Mouse (Mus musculus) T-cell, adult 2 months (primary cell): ENCODE data around the gene Adamts6.

Experiments used
- DNase-seq: peaks from one replicate; pipeline ENCODE4 v3.0.0; 2022; ENCODE audit warnings: low spot score

Adamts6 gene

GRCm38 (mm10) chr13:104460287-104460686, 172.7 kb downstream of the Adamts6 start:
- DNase-seq: no peak

- no peak for DNase-seq
These were observed 180.4 kb downstream of the Adamts6 start for GRCm38 (mm10) chr13:104468061-104468460.

GRCm38 (mm10) chr13:104476285-104476956, 188.8 kb downstream of the Adamts6 start:
- DNase-seq: no peak

- no peak for DNase-seq
These were observed 194.9 kb downstream of the Adamts6 start for GRCm38 (mm10) chr13:104482426-104483089.

- DNase-seq: no peak
These were observed 195.6 kb downstream of the Adamts6 start for GRCm38 (mm10) chr13:104483111-104483722.

- no peak for DNase-seq
These were observed 203.6 kb downstream of the Adamts6 start for GRCm38 (mm10) chr13:104491046-104491811.

- no peak for DNase-seq
These were observed 205.9 kb downstream of the Adamts6 start for GRCm38 (mm10) chr13:104493466-104493993.

- DNase-seq: no peak
These were observed 206.7 kb downstream of the Adamts6 start for GRCm38 (mm10) chr13:104494200-104494873.

- DNase-seq: no peak
These were observed 210.0 kb downstream of the Adamts6 start for GRCm38 (mm10) chr13:104497592-104497991.

GRCm38 (mm10) chr13:104498669-104499068, 211.0 kb downstream of the Adamts6 start:
- no peak for DNase-seq

GRCm38 (mm10) chr13:104499116-104500040, 211.7 kb downstream of the Adamts6 start:
- no peak for DNase-seq

- DNase-seq: no peak
These were observed 214.8 kb downstream of the Adamts6 start for GRCm38 (mm10) chr13:104502406-104502805.

GRCm38 (mm10) chr13:104504043-104504442, 216.4 kb downstream of the Adamts6 start:
- no peak for DNase-seq

GRCm38 (mm10) chr13:104506165-104506875, 218.7 kb downstream of the Adamts6 start:
- no peak for DNase-seq

GRCm38 (mm10) chr13:104507671-104508070, 220.0 kb downstream of the Adamts6 start:
- DNase-seq: no peak

- DNase-seq: no peak
These were observed 222.2 kb downstream of the Adamts6 start for GRCm38 (mm10) chr13:104509561-104510493.

GRCm38 (mm10) chr13:104510766-104511165, 223.1 kb downstream of the Adamts6 start:
- DNase-seq: no peak

GRCm38 (mm10) chr13:104515054-104515453, 227.4 kb downstream of the Adamts6 start:
- DNase-seq: no peak

- DNase-seq: no peak
These were observed 228.5 kb downstream of the Adamts6 start for GRCm38 (mm10) chr13:104516146-104516545.
